In the genomic region with DNA sequence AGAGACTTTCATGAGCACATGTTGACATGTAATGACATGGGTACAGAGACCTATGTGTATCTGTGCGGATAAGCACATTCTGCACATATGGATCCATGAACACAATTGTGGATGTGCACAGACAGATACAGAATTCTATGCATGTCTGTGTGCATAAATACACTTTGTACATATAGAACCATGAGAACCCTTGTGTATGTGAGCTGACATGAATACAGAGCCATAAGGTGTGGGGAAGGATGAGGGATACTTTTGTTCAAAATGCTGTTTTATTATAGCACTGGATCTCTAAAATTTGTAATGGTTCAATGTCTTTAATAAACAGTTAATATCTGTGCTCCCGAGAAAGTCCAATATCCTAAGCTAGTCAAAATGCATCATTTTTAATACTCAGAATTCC, we compare ENCODE assay signal across 20 mouse cellular contexts.
DNase-seq lines count a peak whose midpoint lies in the region; ATAC-seq and TF ChIP-seq lines count a peak whose summit lies in the region.
"Had no signal": no experiment of that assay in that cellular context is flagged by ENCODE, and none has a peak within 500 bp of the region (broad histone marks: within the 10 kb centered on the region; RNA-seq: fewer than 3 reads in every experiment).

No protein-coding gene starts in this region.

- H3K9ac ChIP-seq in forebrain, embryonic 15.5 days (replicated peaks), result no peak overlapping the region
- no peak overlapping the region for H3K9ac ChIP-seq in forebrain, embryonic 12.5 days
- H3K9ac ChIP-seq in midbrain, embryonic 12.5 days (replicated peaks), result no peak overlapping the region
- no peak overlapping the region for H3K9ac ChIP-seq in hindbrain, embryonic 14.5 days
- no peak overlapping the region for H3K9ac ChIP-seq in hindbrain, postnatal 0 days (replicated peaks; ENCODE audit: low read length)
- no peak overlapping the region for H3K9ac ChIP-seq in kidney, embryonic 14.5 days (ENCODE audit: low read depth, low read length)
- H3K9ac ChIP-seq: embryonic facial prominence, embryonic 13.5 days; heart, embryonic 12.5 days; intestine, embryonic 15.5 days had no signal

- H3K9me3 ChIP-seq in forebrain, embryonic 15.5 days, result no peaks in the 10 kb centered on the region
- H3K9me3 ChIP-seq in forebrain, embryonic 12.5 days, result no peaks in the 10 kb centered on the region
- H3K9me3 ChIP-seq in midbrain, embryonic 12.5 days, result no peaks in the 10 kb centered on the region
- no peaks in the 10 kb centered on the region for H3K9me3 ChIP-seq in midbrain, embryonic 10.5 days (replicated peaks)
- no peaks in the 10 kb centered on the region for H3K9me3 ChIP-seq in hindbrain, embryonic 14.5 days (ENCODE audit: control insufficient read depth, low read length)
- no peaks in the 10 kb centered on the region for H3K9me3 ChIP-seq in hindbrain, postnatal 0 days (ENCODE audit: low read length)
- no peaks in the 10 kb centered on the region for H3K9me3 ChIP-seq in kidney, embryonic 14.5 days (ENCODE audit: control insufficient read depth, low read length)
- H3K9me3 ChIP-seq: embryonic facial prominence, embryonic 13.5 days; heart, embryonic 12.5 days; intestine, embryonic 15.5 days had no signal

- 80% methylated on average over 2 of the region's 2 CpGs for WGBS in forebrain, embryonic 15.5 days
- 91% methylated on average over 2 of the region's 2 CpGs for WGBS in forebrain, embryonic 12.5 days
- WGBS in midbrain, embryonic 12.5 days, result 81% methylated on average over 2 of the region's 2 CpGs
- 98% methylated on average over 2 of the region's 2 CpGs for WGBS in midbrain, embryonic 10.5 days
- WGBS in hindbrain, embryonic 14.5 days, result 62% methylated on average over 2 of the region's 2 CpGs
- 62% methylated on average over 2 of the region's 2 CpGs for WGBS in hindbrain, postnatal 0 days
- WGBS in kidney, embryonic 14.5 days, result 93% methylated on average over 2 of the region's 2 CpGs

- peak overlapping the region; percentile 60 for H3K27ac ChIP-seq in forebrain, embryonic 15.5 days (replicated peaks)
- no peak overlapping the region for H3K27ac ChIP-seq in forebrain, embryonic 12.5 days
- no peak overlapping the region for H3K27ac ChIP-seq in midbrain, embryonic 12.5 days (replicated peaks)
- no peak overlapping the region for H3K27ac ChIP-seq in midbrain, embryonic 10.5 days (replicated peaks)
- peak overlapping the region; percentile 40 for H3K27ac ChIP-seq in hindbrain, embryonic 14.5 days
- no peak overlapping the region; the same call in 1 of the 2 replicates for H3K27ac ChIP-seq in hindbrain, postnatal 0 days
- no peak overlapping the region for H3K27ac ChIP-seq in kidney, embryonic 14.5 days (ENCODE audit: low read depth, low read length)
- H3K27ac ChIP-seq: embryonic facial prominence, embryonic 13.5 days; intestine, embryonic 15.5 days had no signal

- H3K27me3 ChIP-seq in forebrain, embryonic 15.5 days, result no peaks in the 10 kb centered on the region
- no peaks in the 10 kb centered on the region for H3K27me3 ChIP-seq in forebrain, embryonic 12.5 days
- no peaks in the 10 kb centered on the region for H3K27me3 ChIP-seq in midbrain, embryonic 12.5 days
- no peaks in the 10 kb centered on the region for H3K27me3 ChIP-seq in midbrain, embryonic 10.5 days (ENCODE audit: low read depth, poor library complexity, severe bottlenecking)
- no peaks in the 10 kb centered on the region for H3K27me3 ChIP-seq in hindbrain, embryonic 14.5 days (ENCODE audit: control insufficient read depth, insufficient read depth, low read length)
- no peaks in the 10 kb centered on the region for H3K27me3 ChIP-seq in hindbrain, postnatal 0 days (ENCODE audit: insufficient read depth, low read length)
- no peaks in the 10 kb centered on the region for H3K27me3 ChIP-seq in kidney, embryonic 14.5 days (ENCODE audit: control insufficient read depth, insufficient read depth, low read length)
- H3K27me3 ChIP-seq: CH12.LX; embryonic facial prominence, embryonic 13.5 days; heart, embryonic 12.5 days; intestine, embryonic 15.5 days had no signal

- H3K4me2 ChIP-seq in forebrain, embryonic 15.5 days (replicated peaks), result no peak overlapping the region
- no peak overlapping the region for H3K4me2 ChIP-seq in forebrain, embryonic 12.5 days
- H3K4me2 ChIP-seq in midbrain, embryonic 12.5 days (replicated peaks), result no peak overlapping the region
- no peak overlapping the region for H3K4me2 ChIP-seq in hindbrain, embryonic 14.5 days (replicated peaks)
- H3K4me2 ChIP-seq in hindbrain, postnatal 0 days (ENCODE audit: low read depth, low read length), result no peak overlapping the region
- H3K4me2 ChIP-seq in kidney, embryonic 14.5 days (replicated peaks; ENCODE audit: low read depth, low read length), result no peak overlapping the region
- H3K4me2 ChIP-seq: embryonic facial prominence, embryonic 13.5 days; heart, embryonic 12.5 days; intestine, embryonic 15.5 days had no signal

- no peaks in the 10 kb centered on the region for H3K36me3 ChIP-seq in forebrain, embryonic 15.5 days
- no peaks in the 10 kb centered on the region for H3K36me3 ChIP-seq in forebrain, embryonic 12.5 days (replicated peaks)
- no peaks in the 10 kb centered on the region for H3K36me3 ChIP-seq in midbrain, embryonic 12.5 days
- no peaks in the 10 kb centered on the region for H3K36me3 ChIP-seq in midbrain, embryonic 10.5 days
- no peaks in the 10 kb centered on the region for H3K36me3 ChIP-seq in hindbrain, embryonic 14.5 days (replicated peaks; ENCODE audit: control insufficient read depth, insufficient read depth)
- H3K36me3 ChIP-seq in hindbrain, postnatal 0 days (ENCODE audit: insufficient read depth, low read length), result no peaks in the 10 kb centered on the region
- H3K36me3 ChIP-seq in kidney, embryonic 14.5 days (ENCODE audit: control insufficient read depth, insufficient read depth, low read length), result no peaks in the 10 kb centered on the region
- H3K36me3 ChIP-seq: embryonic facial prominence, embryonic 13.5 days; heart, embryonic 12.5 days; intestine, embryonic 15.5 days had no signal

- H3K4me3 ChIP-seq in forebrain, embryonic 15.5 days, result no peak overlapping the region
- no peak overlapping the region for H3K4me3 ChIP-seq in forebrain, embryonic 12.5 days (replicated peaks)
- H3K4me3 ChIP-seq in midbrain, embryonic 12.5 days, result no peak overlapping the region
- no peak overlapping the region for H3K4me3 ChIP-seq in midbrain, embryonic 10.5 days
- no peak overlapping the region for H3K4me3 ChIP-seq in hindbrain, embryonic 14.5 days (replicated peaks; ENCODE audit: low read length)
- H3K4me3 ChIP-seq in hindbrain, postnatal 0 days (ENCODE audit: low read length), result no peak overlapping the region
- no peak overlapping the region for H3K4me3 ChIP-seq in kidney, embryonic 14.5 days (ENCODE audit: low read length)
- H3K4me3 ChIP-seq: embryonic facial prominence, embryonic 13.5 days; heart, embryonic 12.5 days; intestine, embryonic 15.5 days had no signal

- H3K4me1 ChIP-seq in forebrain, embryonic 15.5 days, result peaks cover 14% of the 10 kb centered on the region
- no peaks in the 10 kb centered on the region for H3K4me1 ChIP-seq in forebrain, embryonic 12.5 days
- H3K4me1 ChIP-seq in midbrain, embryonic 12.5 days, result no peaks in the 10 kb centered on the region
- H3K4me1 ChIP-seq in midbrain, embryonic 10.5 days, result no peaks in the 10 kb centered on the region
- peaks cover 3% of the 10 kb centered on the region; the same call in 1 of the 2 replicates for H3K4me1 ChIP-seq in hindbrain, embryonic 14.5 days (replicated peaks; ENCODE audit: control insufficient read depth, insufficient read depth, low read length)
- H3K4me1 ChIP-seq in hindbrain, postnatal 0 days (ENCODE audit: insufficient read depth, low read length), result no peaks in the 10 kb centered on the region
- H3K4me1 ChIP-seq in kidney, embryonic 14.5 days (ENCODE audit: control insufficient read depth, insufficient read depth, low read length), result no peaks in the 10 kb centered on the region
- H3K4me1 ChIP-seq: heart, embryonic 12.5 days; intestine, embryonic 15.5 days had no signal

- no peak for TF ChIP-seq CTCF in hindbrain, postnatal 0 days (IDR thresholded peaks at IDR 0.05; ENCODE audit: low read depth)

- ATAC-seq in forebrain, embryonic 15.5 days (replicated peaks), result no peak
- ATAC-seq in forebrain, embryonic 12.5 days (ENCODE audit: low FRiP score), result no peak
- peak; percentile 18; the same call in 1 of the 2 replicates for ATAC-seq in midbrain, embryonic 12.5 days (ENCODE audit: low FRiP score, low read depth)
- ATAC-seq in hindbrain, embryonic 14.5 days (ENCODE audit: low FRiP score), result no peak
- peak; percentile 18; the same call in 1 of the 2 replicates for ATAC-seq in hindbrain, postnatal 0 days
- ATAC-seq in kidney, embryonic 14.5 days (ENCODE audit: low FRiP score, low TSS enrichment), result no peak
- ATAC-seq: activated CD4-positive, CD25-positive, alpha-beta regulatory T cell, adult 4 months; intestine, embryonic 15.5 days; Patski had no signal

- no peak for DNase-seq in midbrain, embryonic 10.5 days (ENCODE audit: low spot score)
- DNase-seq in hindbrain, embryonic 14.5 days (ENCODE audit: low spot score), result no peak
- no peak for DNase-seq in hindbrain, postnatal 0 days (ENCODE audit: low spot score)
- no peak for DNase-seq in ovary, postnatal 36 days (ENCODE audit: low spot score)
- DNase-seq: adrenal gland, postnatal 14 days; cerebellum, adult 18-20 months; cerebellum, adult 9-11 months; cerebellum, postnatal 36 days; gastrocnemius, postnatal 25 days; kidney, adult 18-20 months had no signal

Comparison
In these comparisons a context has a peak if more than half of its experiments do, and no peak if none do; other contexts are left out.
1. ATAC-seq: peak in midbrain, embryonic 12.5 days (single experiment) and hindbrain, postnatal 0 days (single experiment); none in forebrain, embryonic 15.5 days (single experiment), forebrain, embryonic 12.5 days (single experiment), hindbrain, embryonic 14.5 days (single experiment) and kidney, embryonic 14.5 days (single experiment).
2. H3K27ac ChIP-seq: peak in forebrain, embryonic 15.5 days (single experiment) and hindbrain, embryonic 14.5 days (single experiment); none in forebrain, embryonic 12.5 days (single experiment), midbrain, embryonic 12.5 days (single experiment), midbrain, embryonic 10.5 days (single experiment), hindbrain, postnatal 0 days (single experiment) and kidney, embryonic 14.5 days (single experiment).